ENCODE assay signal across 26 mouse cellular contexts in genomic region chr14:17045426-17046132, GRCm38 (mm10).
DNase-seq lines count a peak whose midpoint lies in the region; ATAC-seq and TF ChIP-seq lines count a peak whose summit lies in the region.
"Had no signal": no experiment of that assay in that cellular context is flagged by ENCODE, and none has a peak within 500 bp of the region (broad histone marks: within the 10 kb centered on the region; RNA-seq: fewer than 3 reads in every experiment).

No protein-coding gene starts in this region.

- intact Hi-C loops in left cerebral cortex, postnatal 14 days (cut with DNase I), result no loop called here

- no peaks in the 10 kb centered on the region for H3K4me1 ChIP-seq in hindbrain, postnatal 0 days (ENCODE audit: insufficient read depth, low read length)
- H3K4me1 ChIP-seq in hindbrain, embryonic 14.5 days (replicated peaks; ENCODE audit: control insufficient read depth, insufficient read depth, low read length), result no peaks in the 10 kb centered on the region
- H3K4me1 ChIP-seq in midbrain, postnatal 0 days (ENCODE audit: insufficient read depth, low read length), result no peaks in the 10 kb centered on the region
- no peaks in the 10 kb centered on the region for H3K4me1 ChIP-seq in midbrain, embryonic 16.5 days (ENCODE audit: control insufficient read depth, insufficient read depth, low read length)
- H3K4me1 ChIP-seq in neural tube, embryonic 14.5 days (ENCODE audit: control insufficient read depth, insufficient read depth, low read length), result peaks cover 3% of the 10 kb centered on the region; the same call in 1 of the 2 replicates
- H3K4me1 ChIP-seq: forebrain, embryonic 10.5 days; forebrain, embryonic 13.5 days; heart, embryonic 10.5 days; heart, embryonic 13.5 days; hindbrain, embryonic 12.5 days had no signal

- no peaks in the 10 kb centered on the region for H3K27me3 ChIP-seq in hindbrain, postnatal 0 days (ENCODE audit: insufficient read depth, low read length)
- no peaks in the 10 kb centered on the region for H3K27me3 ChIP-seq in hindbrain, embryonic 14.5 days (ENCODE audit: control insufficient read depth, insufficient read depth, low read length)
- H3K27me3 ChIP-seq in midbrain, postnatal 0 days (ENCODE audit: insufficient read depth, low read length), result no peaks in the 10 kb centered on the region
- no peaks in the 10 kb centered on the region for H3K27me3 ChIP-seq in midbrain, embryonic 16.5 days (ENCODE audit: control insufficient read depth, insufficient read depth, low read depth, low read length)
- H3K27me3 ChIP-seq in neural tube, embryonic 14.5 days (ENCODE audit: control insufficient read depth, insufficient read depth, low read length), result no peaks in the 10 kb centered on the region
- H3K27me3 ChIP-seq: CH12.LX; forebrain, embryonic 13.5 days; heart, embryonic 13.5 days; hindbrain, embryonic 12.5 days had no signal

- H3K36me3 ChIP-seq in hindbrain, postnatal 0 days (ENCODE audit: insufficient read depth, low read length), result no peaks in the 10 kb centered on the region
- H3K36me3 ChIP-seq in hindbrain, embryonic 14.5 days (replicated peaks; ENCODE audit: control insufficient read depth, insufficient read depth), result no peaks in the 10 kb centered on the region
- no peaks in the 10 kb centered on the region for H3K36me3 ChIP-seq in midbrain, postnatal 0 days (ENCODE audit: insufficient read depth, low read length)
- H3K36me3 ChIP-seq in midbrain, embryonic 16.5 days (ENCODE audit: control insufficient read depth, insufficient read depth, low read length), result no peaks in the 10 kb centered on the region
- no peaks in the 10 kb centered on the region for H3K36me3 ChIP-seq in neural tube, embryonic 14.5 days (ENCODE audit: control insufficient read depth, insufficient read depth, low read length)
- H3K36me3 ChIP-seq: forebrain, embryonic 10.5 days; G1E; heart, embryonic 10.5 days; heart, embryonic 13.5 days; hindbrain, embryonic 12.5 days had no signal

- no peak for ATAC-seq in hindbrain, postnatal 0 days
- ATAC-seq in hindbrain, embryonic 14.5 days (ENCODE audit: low FRiP score), result no peak
- no peak for ATAC-seq in midbrain, postnatal 0 days (ENCODE audit: low FRiP score)
- no peak for ATAC-seq in midbrain, embryonic 16.5 days
- peak; percentile 86 for ATAC-seq in neural tube, embryonic 14.5 days (ENCODE audit: low read depth)
- ATAC-seq: forebrain, embryonic 13.5 days; forebrain, embryonic 16.5 days; Patski had no signal

- peak; percentile 10 for DNase-seq in hindbrain, postnatal 0 days (ENCODE audit: low spot score)
- no peak for DNase-seq in hindbrain, embryonic 14.5 days (ENCODE audit: low spot score)
- DNase-seq in midbrain, postnatal 0 days (ENCODE audit: low spot score), result peak; percentile 18
- no peak for DNase-seq in left cerebral cortex, postnatal 14 days (ENCODE audit: low spot score in 2 of 2)
- DNase-seq: adrenal gland, postnatal 10 days; adrenal gland, postnatal 36 days; B cell, adult 2 months; cerebellum, adult 18-20 months; cerebellum, adult 9-10 months; cerebellum, postnatal 14 days; gastrocnemius, postnatal 10 days; gastrocnemius, postnatal 36 days; heart, adult 2 months; heart, postnatal 14 days; heart, postnatal 4 days had no signal

- no peaks in the 10 kb centered on the region for H3K9me3 ChIP-seq in hindbrain, postnatal 0 days (ENCODE audit: low read length)
- H3K9me3 ChIP-seq in hindbrain, embryonic 14.5 days (ENCODE audit: control insufficient read depth, low read length), result no peaks in the 10 kb centered on the region
- H3K9me3 ChIP-seq in midbrain, postnatal 0 days (ENCODE audit: low read length), result no peaks in the 10 kb centered on the region
- H3K9me3 ChIP-seq in midbrain, embryonic 16.5 days (replicated peaks; ENCODE audit: control insufficient read depth, low read length, poor library complexity, severe bottlenecking), result no peaks in the 10 kb centered on the region
- no peaks in the 10 kb centered on the region for H3K9me3 ChIP-seq in neural tube, embryonic 14.5 days (ENCODE audit: control insufficient read depth, low read length)
- H3K9me3 ChIP-seq: forebrain, embryonic 10.5 days; forebrain, embryonic 13.5 days; G1E; heart, embryonic 10.5 days; heart, embryonic 13.5 days; hindbrain, embryonic 12.5 days had no signal

- H3K4me2 ChIP-seq in hindbrain, postnatal 0 days (ENCODE audit: low read depth, low read length), result no peak overlapping the region
- no peak overlapping the region for H3K4me2 ChIP-seq in hindbrain, embryonic 14.5 days (replicated peaks)
- H3K4me2 ChIP-seq in midbrain, postnatal 0 days (ENCODE audit: low read depth, low read length, poor library complexity, severe bottlenecking), result no peak overlapping the region
- no peak overlapping the region for H3K4me2 ChIP-seq in midbrain, embryonic 16.5 days (ENCODE audit: low read length)
- H3K4me2 ChIP-seq in neural tube, embryonic 14.5 days (ENCODE audit: low read depth, low read length), result no peak overlapping the region
- H3K4me2 ChIP-seq: forebrain, embryonic 13.5 days; heart, embryonic 13.5 days; hindbrain, embryonic 12.5 days had no signal

- no peak overlapping the region for H3K27ac ChIP-seq in hindbrain, postnatal 0 days
- H3K27ac ChIP-seq in hindbrain, embryonic 14.5 days, result no peak overlapping the region
- H3K27ac ChIP-seq in midbrain, postnatal 0 days (ENCODE audit: low read depth, low read length), result no peak overlapping the region
- H3K27ac ChIP-seq in midbrain, embryonic 16.5 days (ENCODE audit: low read length), result no peak overlapping the region
- H3K27ac ChIP-seq in neural tube, embryonic 14.5 days (ENCODE audit: low read depth, low read length), result no peak overlapping the region
- H3K27ac ChIP-seq: forebrain, embryonic 10.5 days; forebrain, embryonic 13.5 days; heart, adult 2 months; heart, embryonic 10.5 days; heart, embryonic 13.5 days; hindbrain, embryonic 12.5 days had no signal

- no peak for TF ChIP-seq CTCF in hindbrain, postnatal 0 days (IDR thresholded peaks at IDR 0.05; ENCODE audit: low read depth)
- no peak for TF ChIP-seq CTCF in midbrain, postnatal 0 days (IDR thresholded peaks at IDR 0.05)

- H3K4me3 ChIP-seq in hindbrain, postnatal 0 days (ENCODE audit: low read length), result no peak overlapping the region
- no peak overlapping the region for H3K4me3 ChIP-seq in hindbrain, embryonic 14.5 days (replicated peaks; ENCODE audit: low read length)
- H3K4me3 ChIP-seq in midbrain, postnatal 0 days (ENCODE audit: low read depth, low read length), result no peak overlapping the region
- no peak overlapping the region for H3K4me3 ChIP-seq in midbrain, embryonic 16.5 days (ENCODE audit: low read depth, low read length)
- H3K4me3 ChIP-seq in neural tube, embryonic 14.5 days (ENCODE audit: low read depth, low read length), result no peak overlapping the region
- H3K4me3 ChIP-seq: forebrain, embryonic 10.5 days; forebrain, embryonic 13.5 days; heart, adult 2 months; heart, embryonic 10.5 days; heart, embryonic 13.5 days; hindbrain, embryonic 12.5 days had no signal

- no peak overlapping the region for H3K9ac ChIP-seq in hindbrain, postnatal 0 days (replicated peaks; ENCODE audit: low read length)
- H3K9ac ChIP-seq in hindbrain, embryonic 14.5 days, result no peak overlapping the region
- no peak overlapping the region for H3K9ac ChIP-seq in midbrain, postnatal 0 days (replicated peaks; ENCODE audit: low read length, poor library complexity, severe bottlenecking)
- no peak overlapping the region for H3K9ac ChIP-seq in midbrain, embryonic 16.5 days (ENCODE audit: low read depth, low read length)
- no peak overlapping the region for H3K9ac ChIP-seq in neural tube, embryonic 14.5 days (replicated peaks; ENCODE audit: low read depth, low read length)
- H3K9ac ChIP-seq: forebrain, embryonic 13.5 days; heart, embryonic 13.5 days; hindbrain, embryonic 12.5 days had no signal

- WGBS in hindbrain, postnatal 0 days, result 76% methylated on average over 8 of the region's 8 CpGs
- 70% methylated on average over 8 of the region's 8 CpGs for WGBS in hindbrain, embryonic 14.5 days
- WGBS in midbrain, postnatal 0 days, result 74% methylated on average over 8 of the region's 8 CpGs
- WGBS in midbrain, embryonic 16.5 days, result 72% methylated on average over 8 of the region's 8 CpGs
- 41% methylated on average over 8 of the region's 8 CpGs for WGBS in neural tube, embryonic 14.5 days

Comparison
In these comparisons a context has a peak if more than half of its experiments do, and no peak if none do; other contexts are left out.
1. DNase-seq: peak in hindbrain, postnatal 0 days (single experiment) and midbrain, postnatal 0 days (single experiment); none in hindbrain, embryonic 14.5 days (single experiment) and left cerebral cortex, postnatal 14 days (0 of 2).